In genomic region chr11:113565006-113565995, GRCm38 (mm10) we compare ENCODE assay signal across 8 mouse cellular contexts. TPM values are rescaled to one million over a fixed set of nuclear protein-coding genes. Genes with fewer than 3 reads are reported as not detected.
DNase-seq lines count a peak whose midpoint lies in the region; ATAC-seq and TF ChIP-seq lines count a peak whose summit lies in the region.

No protein-coding gene starts in this region.

- peak; percentile 23; the same call in 1 of the 2 replicates for TF ChIP-seq POLR2A in bone marrow, adult 2 months (IDR thresholded peaks at IDR 0.05; ENCODE audit: borderline replicate concordance, control insufficient read depth, low read depth, low read length)

- 5% methylated on average over 34 of the region's 34 CpGs for WGBS in bone marrow, adult 2 months
- 9% methylated on average over 34 of the region's 34 CpGs for WGBS in embryonic facial prominence, embryonic 14.5 days
- 10% methylated on average over 33 of the region's 34 CpGs for WGBS in heart, embryonic 10.5 days
- WGBS in kidney, embryonic 14.5 days: 10% methylated on average over 32 of the region's 34 CpGs
- WGBS in limb, embryonic 15.5 days: 7% methylated on average over 30 of the region's 34 CpGs
- WGBS in midbrain, postnatal 0 days: 10% methylated on average over 33 of the region's 34 CpGs

- peak overlapping the region; percentile 85 for H3K4me2 ChIP-seq in embryonic facial prominence, embryonic 14.5 days (ENCODE audit: low read depth, low read length)
- H3K4me2 ChIP-seq in kidney, embryonic 14.5 days (replicated peaks; ENCODE audit: low read depth, low read length): peak overlapping the region; percentile 83
- peak overlapping the region; percentile 93 for H3K4me2 ChIP-seq in limb, embryonic 15.5 days
- peak overlapping the region; percentile 88 for H3K4me2 ChIP-seq in midbrain, postnatal 0 days (ENCODE audit: low read depth, low read length, poor library complexity, severe bottlenecking)

- H3K27me3 ChIP-seq in embryonic facial prominence, embryonic 14.5 days (replicated peaks; ENCODE audit: control insufficient read depth, insufficient read depth, low read length): no peaks in the 10 kb centered on the region
- H3K27me3 ChIP-seq in heart, embryonic 10.5 days (ENCODE audit: insufficient read depth, poor library complexity, severe bottlenecking): 0 out of 2 replicates have a peak, but pooled peaks cover 5% of the 10 kb centered on the region
- no peaks in the 10 kb centered on the region for H3K27me3 ChIP-seq in kidney, embryonic 14.5 days (ENCODE audit: control insufficient read depth, insufficient read depth, low read length)
- no peaks in the 10 kb centered on the region for H3K27me3 ChIP-seq in limb, embryonic 15.5 days
- H3K27me3 ChIP-seq in midbrain, postnatal 0 days (ENCODE audit: insufficient read depth, low read length): no peaks in the 10 kb centered on the region

- peak; percentile 92 for DNase-seq in A20 (ENCODE audit: low read depth, low spot score)
- peak; percentile 93 for DNase-seq in embryonic facial prominence, embryonic 14.5 days (ENCODE audit: low spot score)
- DNase-seq in heart, embryonic 10.5 days (ENCODE audit: low spot score): peak; percentile 95
- DNase-seq in midbrain, postnatal 0 days (ENCODE audit: low spot score): peak; percentile 87
- DNase-seq in spleen, postnatal 10 days (ENCODE audit: low spot score in 2 of 2): peak; percentile 30 to 75

- peak; percentile 92 for ATAC-seq in embryonic facial prominence, embryonic 14.5 days (ENCODE audit: low read depth)
- ATAC-seq in kidney, embryonic 14.5 days (ENCODE audit: low FRiP score, low TSS enrichment): peak; percentile 93
- peak; percentile 79; the same call in 1 of the 2 replicates for ATAC-seq in limb, embryonic 15.5 days (ENCODE audit: insufficient number of reproducible peaks, low FRiP score, low TSS enrichment, low read depth)
- peak; percentile 91 for ATAC-seq in midbrain, postnatal 0 days (ENCODE audit: low FRiP score)

- H3K27ac ChIP-seq in bone marrow, adult 2 months (ENCODE audit: control insufficient read depth, insufficient read depth, low read depth, low read length, poor library complexity): no peak overlapping the region
- no peak overlapping the region for H3K27ac ChIP-seq in embryonic facial prominence, embryonic 14.5 days (replicated peaks; ENCODE audit: low read depth, low read length)
- peak overlapping the region; percentile 86 for H3K27ac ChIP-seq in heart, embryonic 10.5 days
- no peak overlapping the region for H3K27ac ChIP-seq in kidney, embryonic 14.5 days (ENCODE audit: low read depth, low read length)
- no peak overlapping the region for H3K27ac ChIP-seq in limb, embryonic 15.5 days
- H3K27ac ChIP-seq in midbrain, postnatal 0 days (ENCODE audit: low read depth, low read length): no peak overlapping the region

- peak overlapping the region; percentile 58 for H3K9ac ChIP-seq in embryonic facial prominence, embryonic 14.5 days (ENCODE audit: low read depth, low read length)
- H3K9ac ChIP-seq in kidney, embryonic 14.5 days (ENCODE audit: low read depth, low read length): peak overlapping the region; percentile 50
- H3K9ac ChIP-seq in limb, embryonic 15.5 days: peak overlapping the region; percentile 60
- H3K9ac ChIP-seq in midbrain, postnatal 0 days (replicated peaks; ENCODE audit: low read length, poor library complexity, severe bottlenecking): peak overlapping the region; percentile 70

- H3K4me3 ChIP-seq in bone marrow, adult 2 months (replicated peaks; ENCODE audit: control insufficient read depth, low read depth, low read length): peak overlapping the region; percentile 67
- peak overlapping the region; percentile 47 for H3K4me3 ChIP-seq in embryonic facial prominence, embryonic 14.5 days (ENCODE audit: low read depth, low read length)
- H3K4me3 ChIP-seq in heart, embryonic 10.5 days: peak overlapping the region; percentile 79
- H3K4me3 ChIP-seq in kidney, embryonic 14.5 days (ENCODE audit: low read length): peak overlapping the region; percentile 46
- H3K4me3 ChIP-seq in limb, embryonic 15.5 days: peak overlapping the region; percentile 63
- H3K4me3 ChIP-seq in midbrain, postnatal 0 days (ENCODE audit: low read depth, low read length): peak overlapping the region; percentile 51

- TF ChIP-seq CTCF in bone marrow, adult 2 months (IDR thresholded peaks at IDR 0.05; ENCODE audit: control insufficient read depth, insufficient read depth, low read length): no peak
- no peak for TF ChIP-seq CTCF in midbrain, postnatal 0 days (IDR thresholded peaks at IDR 0.05)

- no peaks in the 10 kb centered on the region for H3K9me3 ChIP-seq in embryonic facial prominence, embryonic 14.5 days (ENCODE audit: control insufficient read depth, low read length)
- H3K9me3 ChIP-seq in heart, embryonic 10.5 days: no peaks in the 10 kb centered on the region
- H3K9me3 ChIP-seq in kidney, embryonic 14.5 days (ENCODE audit: control insufficient read depth, low read length): no peaks in the 10 kb centered on the region
- H3K9me3 ChIP-seq in limb, embryonic 15.5 days: no peaks in the 10 kb centered on the region
- H3K9me3 ChIP-seq in midbrain, postnatal 0 days (ENCODE audit: low read length): no peaks in the 10 kb centered on the region

- no peaks in the 10 kb centered on the region for H3K36me3 ChIP-seq in embryonic facial prominence, embryonic 14.5 days (ENCODE audit: control insufficient read depth, insufficient read depth, low read length)
- H3K36me3 ChIP-seq in heart, embryonic 10.5 days: no peaks in the 10 kb centered on the region
- H3K36me3 ChIP-seq in kidney, embryonic 14.5 days (ENCODE audit: control insufficient read depth, insufficient read depth, low read length): no peaks in the 10 kb centered on the region
- no peaks in the 10 kb centered on the region for H3K36me3 ChIP-seq in limb, embryonic 15.5 days
- H3K36me3 ChIP-seq in midbrain, postnatal 0 days (ENCODE audit: insufficient read depth, low read length): no peaks in the 10 kb centered on the region

- no peaks in the 10 kb centered on the region for H3K4me1 ChIP-seq in bone marrow, adult 2 months (ENCODE audit: control insufficient read depth, insufficient read depth, low read length)
- H3K4me1 ChIP-seq in embryonic facial prominence, embryonic 14.5 days (ENCODE audit: control insufficient read depth, insufficient read depth, low read length): peaks cover 7% of the 10 kb centered on the region
- H3K4me1 ChIP-seq in heart, embryonic 10.5 days: peaks cover 18% of the 10 kb centered on the region
- H3K4me1 ChIP-seq in kidney, embryonic 14.5 days (ENCODE audit: control insufficient read depth, insufficient read depth, low read length): no peaks in the 10 kb centered on the region
- peaks cover 17% of the 10 kb centered on the region for H3K4me1 ChIP-seq in limb, embryonic 15.5 days
- H3K4me1 ChIP-seq in midbrain, postnatal 0 days (ENCODE audit: insufficient read depth, low read length): no peaks in the 10 kb centered on the region; the same call in 1 of the 2 replicates

RNA-seq across cellular contexts. Expression of gene Sstr2, which starts 53.8 kb away (rescaled TPM):
- polyA plus RNA-seq in bone marrow, adult 2 months (2011; ENCODE audit: insufficient read depth, insufficient read length, low replicate concordance, missing spikeins): not detected in 2 replicates
- polyA plus RNA-seq in embryonic facial prominence, embryonic 14.5 days (2014; fragmentation: Nextera tagmentation; extraction: Ambion mirVana): 0.71 and 1.0 TPM in 2 replicates
- polyA plus RNA-seq in heart, embryonic 10.5 days (2016; fragmentation: Nextera tagmentation; extraction: Ambion mirVana): 0.74 and 1.1 TPM in 2 replicates
- polyA plus RNA-seq in kidney, embryonic 14.5 days (2014; fragmentation: Nextera tagmentation; extraction: Ambion mirVana): 0.28 and 0.33 TPM in 2 replicates
- polyA plus RNA-seq in limb, embryonic 15.5 days (2015; fragmentation: Nextera tagmentation; extraction: Ambion mirVana): 1.0 and 1.6 TPM in 2 replicates
- total RNA-seq in midbrain, postnatal 0 days (2014; rRNA removed): 16.4 and 26.3 TPM in 2 replicates
- 8.8 and 10.2 TPM in 2 replicates for polyA plus RNA-seq in midbrain, postnatal 0 days (2015; fragmentation: Nextera tagmentation; extraction: Ambion mirVana)
